Mouse (Mus musculus): ENCODE data around the gene Phactr3.

Gene Phactr3

DNA sequence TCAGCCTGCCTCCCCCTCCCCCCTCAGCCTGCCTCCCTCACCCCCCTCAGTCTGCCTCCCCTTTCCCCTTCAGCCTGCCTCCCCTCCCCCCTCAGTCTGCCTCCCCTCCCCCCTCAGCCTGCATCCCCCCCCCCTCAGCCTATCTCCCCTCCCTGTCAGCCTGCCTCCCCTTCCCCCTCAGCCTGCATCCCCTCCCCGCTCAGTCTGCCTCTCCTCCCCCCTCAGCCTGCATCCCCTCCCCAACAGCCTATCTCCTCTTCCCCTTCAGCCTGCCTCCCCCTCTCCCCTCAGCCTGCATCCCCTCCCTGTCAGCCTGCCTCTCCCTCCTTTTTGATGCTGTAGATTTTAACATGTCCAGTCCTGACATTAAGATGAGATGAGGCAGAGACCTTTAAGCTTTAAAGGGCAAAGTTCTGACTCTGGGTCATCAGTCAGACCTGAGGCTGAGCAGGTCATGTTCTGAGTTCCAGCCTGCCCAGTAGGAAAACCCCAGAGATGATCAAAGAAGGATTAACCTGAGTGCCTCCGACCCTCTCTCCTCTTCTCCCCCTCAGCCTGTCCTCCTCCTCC, 139.3 kb downstream of the Phactr3 start:
- no peak for DNase-seq (ENCODE audit: low spot score)

DNA sequence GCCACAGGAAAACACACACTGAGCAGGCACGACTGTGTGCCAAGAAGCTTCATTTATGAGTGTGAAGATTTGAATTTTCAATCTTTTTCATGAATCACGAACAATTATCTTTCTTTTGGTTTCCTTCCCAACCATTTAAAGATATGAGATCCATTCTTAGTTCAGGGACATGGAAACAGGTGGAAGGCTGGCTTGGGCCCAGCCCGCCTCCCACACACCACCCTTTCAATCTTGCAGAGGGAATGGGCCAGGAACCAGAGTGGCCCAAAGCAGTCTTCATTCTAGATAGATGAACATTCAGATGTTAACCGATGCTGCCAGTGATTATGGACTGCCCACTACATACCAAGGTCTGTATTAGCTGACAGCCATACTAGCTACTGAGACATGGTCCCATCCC, 144.3 kb downstream of the Phactr3 start:
- no peak for DNase-seq (ENCODE audit: low spot score)

GRCm38 (mm10) chr2:178264389-178264788, 145.6 kb downstream of the Phactr3 start:
- peak; percentile 26 for DNase-seq (ENCODE audit: low spot score)

DNA sequence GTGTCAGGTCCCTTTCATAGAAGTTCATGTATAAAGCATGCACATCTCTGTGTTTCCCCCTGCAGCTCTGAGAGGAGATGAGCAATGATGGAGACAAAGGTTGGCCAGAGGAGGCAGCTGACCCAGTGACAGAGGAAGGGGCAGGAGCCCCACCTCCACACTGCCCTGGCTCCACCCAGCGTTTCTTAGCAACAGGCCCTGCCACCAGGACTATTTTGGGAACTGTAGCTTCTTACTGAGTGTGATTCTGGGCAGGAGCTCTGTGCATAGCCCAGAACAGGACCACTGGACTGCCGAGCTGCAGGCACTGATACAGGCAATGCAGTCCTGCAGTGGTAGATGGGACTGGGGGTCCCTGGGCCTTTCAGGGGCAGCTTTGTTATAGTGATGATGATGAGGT, 146.7 kb downstream of the Phactr3 start:
- no peak for DNase-seq (ENCODE audit: low spot score)

DNA sequence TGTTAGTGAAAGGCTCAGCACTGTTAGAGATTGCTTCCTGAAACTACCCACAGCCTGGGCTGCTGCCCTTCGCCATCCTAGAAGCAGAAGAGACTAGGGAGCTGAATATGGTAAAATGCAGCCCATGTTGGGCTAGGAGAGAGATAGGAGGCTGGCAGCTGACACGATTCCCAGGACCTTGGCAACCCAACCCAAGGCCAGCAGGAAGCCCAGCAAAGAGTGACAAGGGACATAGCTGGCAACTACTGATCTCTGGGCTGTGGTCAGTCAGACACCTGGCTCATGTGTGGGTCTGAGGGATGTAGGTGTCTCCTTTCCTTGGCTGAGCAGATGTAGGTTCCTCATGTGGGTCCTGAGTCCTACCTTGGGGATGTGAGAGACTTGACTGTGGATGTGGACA, 152.0 kb downstream of the Phactr3 start:
- DNase-seq (ENCODE audit: low spot score) = no peak

DNA sequence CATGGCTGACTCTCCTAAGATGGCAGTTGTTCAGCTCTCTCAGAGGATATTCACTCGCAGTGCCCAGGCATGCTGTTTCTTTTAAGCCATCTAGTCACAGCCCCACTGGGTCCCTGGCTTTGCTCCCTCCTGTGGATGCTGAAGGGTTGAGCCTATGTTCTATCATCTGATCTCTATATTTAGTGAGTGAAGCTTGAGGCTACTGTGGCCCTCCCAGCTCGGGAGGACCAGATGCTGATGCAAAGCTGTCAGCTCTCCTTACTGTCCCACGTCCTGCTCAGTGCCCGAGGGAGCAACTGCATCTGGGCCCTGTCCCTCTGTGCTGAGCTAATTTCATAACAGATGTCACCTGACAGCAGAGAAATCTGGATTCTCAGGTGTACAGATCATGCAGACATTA, 153.6 kb downstream of the Phactr3 start:
- no peak for DNase-seq (ENCODE audit: low spot score)

DNA sequence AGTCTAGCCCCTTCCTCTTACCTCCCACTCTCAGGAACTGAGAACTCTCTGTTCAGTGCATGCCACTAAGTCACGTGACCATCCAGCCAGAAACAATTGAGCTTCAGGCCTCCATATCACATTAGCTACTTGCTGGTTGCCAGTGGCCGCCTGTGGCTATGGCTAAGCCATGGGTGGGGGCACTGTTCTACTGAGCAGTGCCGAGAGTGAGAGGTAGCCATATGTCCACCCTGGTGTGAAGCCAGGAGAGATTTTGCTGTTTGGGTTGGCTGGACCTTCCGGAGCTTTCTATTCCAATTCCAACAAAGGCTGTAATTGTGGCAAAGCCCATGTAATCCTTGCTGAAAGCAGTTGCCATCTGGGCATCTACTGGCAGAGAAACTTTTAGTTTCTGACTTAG, 155.4 kb downstream of the Phactr3 start:
- no peak for DNase-seq (ENCODE audit: low spot score)

DNA sequence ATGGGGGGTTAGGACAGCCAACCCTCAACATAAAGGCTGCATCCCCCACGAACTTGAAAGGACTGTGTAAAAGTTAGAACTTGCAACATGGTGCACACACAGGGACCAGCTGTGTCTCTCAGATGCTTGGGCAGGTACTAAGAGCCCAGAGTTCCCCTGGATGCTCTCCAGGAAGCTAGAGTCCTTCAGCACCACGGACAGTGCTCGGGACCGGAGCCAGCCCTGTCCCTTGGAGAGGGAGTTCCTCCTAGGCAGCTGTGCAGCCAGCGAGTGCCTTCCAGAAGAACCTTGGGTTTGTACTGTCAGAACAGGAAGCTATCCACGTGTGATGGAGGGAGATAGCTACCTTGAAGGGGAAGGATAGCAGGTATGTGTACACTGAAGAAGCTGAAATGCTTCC, 158.4 kb downstream of the Phactr3 start:
- DNase-seq (ENCODE audit: low spot score) = peak; percentile 46

DNA sequence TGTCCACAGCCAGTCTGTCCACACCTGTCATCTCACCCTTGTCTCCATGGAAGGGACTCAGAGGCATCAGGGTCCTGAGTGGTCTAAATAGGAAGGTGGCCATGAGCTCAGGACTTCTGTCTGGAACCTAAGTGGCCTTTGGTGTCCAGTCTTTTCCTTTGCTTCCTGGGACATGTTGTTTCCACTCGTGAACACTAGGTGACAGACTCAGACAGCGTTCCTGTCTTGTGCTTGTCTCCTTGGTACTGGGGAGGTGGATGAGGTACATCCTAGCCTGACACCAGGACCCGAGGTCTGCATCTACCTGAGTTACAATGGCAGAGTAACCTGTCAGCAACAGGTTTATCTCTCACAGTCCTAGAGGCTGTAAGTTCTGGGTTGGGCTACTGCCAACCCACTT, 162.4 kb downstream of the Phactr3 start:
- DNase-seq (ENCODE audit: low spot score) = no peak

DNA sequence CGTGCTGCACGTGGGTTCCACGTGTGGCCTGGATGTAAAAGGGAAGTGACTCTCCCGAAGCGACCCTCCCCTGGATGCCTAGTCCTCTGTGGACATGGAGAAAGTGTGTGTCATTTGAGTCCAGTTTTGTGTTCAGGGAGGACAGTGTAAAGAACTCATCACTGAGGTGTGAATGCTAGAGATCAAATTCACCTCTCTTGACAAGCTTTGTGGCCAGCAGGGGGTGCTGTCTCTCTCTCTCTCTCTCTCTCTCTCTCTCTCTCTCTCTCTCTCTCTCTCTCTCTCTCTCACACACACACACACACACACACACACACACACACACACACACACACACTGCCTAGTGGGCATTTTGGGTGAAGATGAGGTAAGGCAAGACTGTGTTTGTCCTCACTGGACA, 168.5 kb downstream of the Phactr3 start:
- DNase-seq (ENCODE audit: low spot score) = no peak

DNA sequence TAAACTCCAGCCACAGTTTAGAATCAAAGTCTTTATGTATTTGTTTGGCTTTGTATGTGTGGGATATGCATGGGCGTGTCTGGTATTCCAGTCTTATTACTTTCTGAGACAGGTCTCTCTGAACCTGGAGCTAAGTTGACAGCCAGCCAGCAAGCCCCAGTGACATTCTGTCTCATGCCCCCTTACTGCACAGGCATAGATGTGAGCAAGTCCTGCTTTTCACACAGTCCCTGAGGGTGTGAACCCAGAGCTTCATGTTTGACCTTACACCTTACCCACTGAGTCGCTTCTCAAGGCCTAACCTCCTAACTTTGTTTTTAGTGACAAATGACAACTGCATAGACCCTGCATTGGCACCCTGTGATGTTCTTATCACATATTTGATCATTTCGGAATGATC, 169.9 kb downstream of the Phactr3 start:
- no peak for DNase-seq (ENCODE audit: low spot score)

DNA sequence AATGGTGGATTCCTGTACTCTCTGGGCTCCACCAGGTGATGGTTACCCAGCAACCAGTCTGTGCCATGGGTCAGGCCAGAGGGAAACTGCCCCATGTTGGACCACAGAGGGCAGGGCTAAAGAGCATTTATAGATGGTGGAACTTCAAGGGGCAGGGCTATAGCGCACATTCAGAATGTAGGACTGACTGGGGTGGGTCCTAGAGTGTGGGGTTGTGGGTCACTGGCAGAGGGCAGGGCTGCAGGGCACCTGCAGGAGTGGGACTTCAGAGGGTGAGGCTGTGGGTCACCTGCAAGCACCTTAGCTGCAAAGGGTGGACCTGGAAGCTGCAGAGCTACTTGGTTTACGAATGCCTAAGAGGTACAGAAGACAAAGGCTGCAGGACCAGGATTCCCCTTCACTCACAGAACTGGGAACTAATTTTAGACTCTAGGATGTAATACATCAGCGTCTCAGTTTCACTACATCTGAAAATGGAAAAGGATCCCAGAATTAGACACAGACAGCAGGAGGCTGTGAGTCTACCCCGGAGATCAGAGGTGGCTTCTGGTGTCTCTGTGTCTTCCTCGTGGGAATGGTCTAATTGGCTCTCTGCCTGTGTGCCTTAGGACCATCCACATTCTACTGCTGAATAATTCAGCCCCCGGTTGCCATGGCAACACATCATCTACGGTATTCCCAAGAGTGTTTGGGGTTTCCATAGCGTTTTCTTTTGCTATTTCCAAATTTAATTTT, 184.8 kb downstream of the Phactr3 start:
- no peak for DNase-seq (ENCODE audit: low spot score)

- DNase-seq (ENCODE audit: low spot score) = no peak
These were observed 185.4 kb downstream of the Phactr3 start for GRCm38 (mm10) chr2:178304188-178304529.

- DNase-seq (ENCODE audit: low spot score) = no peak
These were observed 185.9 kb downstream of the Phactr3 start for GRCm38 (mm10) chr2:178304669-178305068.

GRCm38 (mm10) chr2:178313539-178313938, 194.8 kb downstream of the Phactr3 start:
- DNase-seq (ENCODE audit: low spot score) = no peak

DNA sequence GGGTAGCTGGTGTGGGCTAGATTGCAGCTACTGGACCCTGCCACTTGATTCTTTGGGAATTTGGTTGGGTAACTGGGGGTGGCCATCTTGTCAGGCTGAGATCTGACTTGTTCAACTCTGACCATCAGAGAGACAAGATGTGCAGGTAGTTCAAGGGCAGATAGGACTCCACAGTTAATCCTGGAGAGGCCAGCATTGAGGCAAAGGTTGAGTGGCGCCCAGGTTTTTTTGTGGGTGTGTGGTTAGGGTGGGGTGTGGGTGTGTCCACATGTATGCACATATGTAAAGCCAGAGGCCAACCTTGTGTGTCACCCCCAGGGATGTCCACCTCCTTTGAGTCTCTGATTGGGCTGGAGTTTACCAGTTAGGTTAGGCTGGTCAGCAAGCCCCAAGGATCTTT, 197.5 kb downstream of the Phactr3 start:
- DNase-seq (ENCODE audit: low spot score) = no peak

DNA sequence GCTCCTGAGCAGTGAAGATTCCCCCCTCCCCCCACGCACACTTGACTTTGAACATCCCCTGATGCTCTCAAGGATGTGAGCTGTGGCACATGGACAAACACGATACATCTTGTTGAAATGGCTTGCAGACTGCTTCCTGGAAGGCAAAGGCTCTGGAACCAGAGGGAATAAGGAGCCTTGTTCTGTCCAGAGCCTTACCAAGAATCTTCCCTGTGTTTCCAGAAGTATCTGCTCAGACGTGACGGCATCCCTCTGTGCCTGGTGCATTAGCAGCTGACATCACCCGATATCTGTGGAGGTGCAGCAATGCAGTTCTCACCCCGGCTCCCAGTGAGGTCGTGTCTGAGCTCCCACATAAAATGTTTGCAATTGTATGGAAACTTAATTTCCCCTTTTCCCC, 201.0 kb downstream of the Phactr3 start:
- DNase-seq (ENCODE audit: low spot score) = no peak

GRCm38 (mm10) chr2:178321271-178321670, 202.5 kb downstream of the Phactr3 start:
- DNase-seq (ENCODE audit: low spot score) = no peak

DNA sequence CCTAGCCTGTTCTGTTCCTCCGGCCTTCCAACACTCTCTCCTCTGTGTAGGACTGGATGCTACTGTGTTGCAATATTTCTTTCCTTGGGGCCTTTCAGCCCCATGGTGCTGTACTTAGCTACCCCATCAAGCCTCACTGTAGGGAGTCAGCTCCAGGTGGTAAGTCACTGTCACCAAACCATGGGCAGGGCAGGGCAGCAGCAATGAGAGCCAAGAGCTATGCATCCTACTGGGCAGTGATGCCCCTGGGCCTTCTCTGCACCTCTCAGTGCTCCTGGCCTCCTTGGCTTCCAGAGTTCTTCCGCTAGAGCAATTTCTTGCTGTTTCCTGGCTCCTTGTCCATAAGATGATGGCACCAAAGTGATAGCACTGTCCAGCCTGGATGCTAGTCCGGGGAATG, 205.6 kb downstream of the Phactr3 start:
- DNase-seq (ENCODE audit: low spot score) = no peak

GRCm38 (mm10) chr2:178324818-178325217, 206.0 kb downstream of the Phactr3 start:
- no peak for DNase-seq (ENCODE audit: low spot score)

- DNase-seq (ENCODE audit: low spot score) = no peak
These were observed 207.3 kb downstream of the Phactr3 start for GRCm38 (mm10) chr2:178326067-178326466.

- DNase-seq (ENCODE audit: low spot score) = no peak
These were observed 208.1 kb downstream of the Phactr3 start for GRCm38 (mm10) chr2:178326750-178327465.

- DNase-seq (ENCODE audit: low spot score) = peak; percentile 22
These were observed 208.8 kb downstream of the Phactr3 start for GRCm38 (mm10) chr2:178327466-178328040.
